Mouse (Mus musculus): ENCODE data around the gene Prkca.

Prkca gene

DNA sequence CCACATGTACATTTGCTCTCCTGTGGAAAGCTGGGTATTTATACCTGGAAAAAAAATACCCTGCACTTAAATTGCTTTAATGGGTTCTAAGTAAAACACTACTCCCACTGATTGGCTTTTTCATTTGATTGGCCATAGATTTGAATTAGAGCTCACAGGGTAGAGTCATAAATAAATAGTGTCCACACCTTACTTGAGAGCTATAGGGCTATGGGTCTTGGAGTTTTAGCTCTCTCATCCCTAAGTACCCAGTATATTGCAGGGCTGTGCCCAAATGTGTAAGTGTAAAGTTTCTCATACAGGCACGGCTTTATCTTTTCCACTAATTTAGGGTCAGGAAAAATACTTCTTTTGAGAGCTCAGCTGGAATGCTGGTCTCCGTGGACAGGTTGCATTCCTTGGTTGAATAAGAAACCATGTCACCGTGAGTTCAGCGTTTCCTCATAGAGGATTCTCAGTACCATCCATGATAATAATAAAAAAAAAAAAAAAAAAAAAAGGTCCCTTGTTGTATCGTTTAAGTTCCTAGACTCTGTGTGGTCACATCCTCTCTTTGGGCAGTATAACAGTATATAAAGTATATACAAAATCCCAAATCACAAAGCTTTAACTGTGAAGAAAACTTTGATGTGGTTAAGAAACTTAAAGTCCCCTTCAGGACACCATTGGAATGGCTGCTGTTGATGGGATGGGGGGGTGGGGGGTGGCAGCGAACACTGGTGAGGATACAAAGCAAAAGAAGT, 82.8 kb downstream of the Prkca start:
- DNase-seq (ENCODE audit: low read depth), result no peak

GRCm38 (mm10) chr11:108259391-108259790, 84.3 kb downstream of the Prkca start:
- no peak for DNase-seq (ENCODE audit: low read depth)

DNA sequence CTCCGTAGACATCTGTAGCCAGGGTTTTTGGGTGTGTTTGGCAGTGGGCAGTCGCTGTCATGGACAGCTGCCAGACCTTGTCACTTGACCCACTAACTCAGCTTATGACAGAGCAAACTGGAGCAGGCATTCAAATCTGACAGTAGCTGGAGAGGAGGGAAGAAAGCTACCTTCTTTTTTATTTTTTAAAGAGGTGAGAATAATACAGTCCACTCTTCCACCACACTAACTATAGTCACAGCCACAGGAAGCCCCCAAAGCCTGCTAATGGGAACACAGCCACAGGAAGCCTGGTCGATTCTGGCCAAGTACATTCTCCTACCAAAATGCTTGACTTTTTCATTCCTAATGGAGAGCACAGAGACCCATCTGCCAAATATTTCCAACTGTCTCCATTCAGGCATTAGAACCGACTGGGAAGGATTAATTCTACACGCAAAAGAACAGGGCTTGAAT, 84.9 kb downstream of the Prkca start:
- DNase-seq (ENCODE audit: low read depth), result no peak

DNA sequence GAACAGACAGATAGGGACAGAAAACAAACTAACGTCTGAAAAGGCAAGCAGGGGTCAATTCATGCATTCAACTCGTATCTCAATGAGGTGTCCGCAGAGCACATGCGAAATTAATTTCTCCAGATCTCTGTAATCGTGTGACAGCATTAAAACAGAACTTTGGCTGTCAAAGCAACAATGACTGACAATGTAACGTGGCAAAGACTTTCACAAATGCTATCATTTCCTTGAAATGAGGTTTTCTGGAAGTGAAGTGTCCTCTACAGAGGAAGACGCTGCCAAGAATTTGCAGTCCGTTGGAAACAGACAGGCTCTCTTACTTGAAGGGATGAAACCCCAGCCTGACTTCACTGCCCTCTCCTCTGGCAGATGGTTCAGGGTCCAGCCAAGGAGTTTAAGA, 85.8 kb downstream of the Prkca start:
- no peak for DNase-seq (ENCODE audit: low read depth)

DNA sequence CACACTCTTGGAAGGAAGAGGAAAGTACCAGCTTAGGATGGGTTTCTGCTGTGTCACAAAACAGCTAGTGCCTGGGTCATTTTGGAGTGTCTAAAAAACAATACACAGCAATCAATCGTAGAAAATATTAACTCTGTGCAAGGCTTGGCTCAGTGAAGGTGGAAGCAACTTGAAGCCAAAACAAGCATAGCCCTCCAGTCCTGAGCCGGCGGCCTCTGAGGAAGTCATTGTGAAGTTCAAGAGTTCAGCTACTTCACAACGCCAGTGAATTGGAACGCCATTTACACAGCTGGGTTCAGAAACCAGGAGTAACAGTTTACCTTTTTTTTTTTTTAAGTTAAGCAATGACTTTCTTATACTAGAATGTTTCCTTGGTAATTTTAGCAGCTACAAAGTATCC, 89.0 kb downstream of the Prkca start:
- no peak for DNase-seq (ENCODE audit: low read depth)

GRCm38 (mm10) chr11:108251924-108252775, 91.6 kb downstream of the Prkca start:
- no peak for DNase-seq (ENCODE audit: low read depth)

DNA sequence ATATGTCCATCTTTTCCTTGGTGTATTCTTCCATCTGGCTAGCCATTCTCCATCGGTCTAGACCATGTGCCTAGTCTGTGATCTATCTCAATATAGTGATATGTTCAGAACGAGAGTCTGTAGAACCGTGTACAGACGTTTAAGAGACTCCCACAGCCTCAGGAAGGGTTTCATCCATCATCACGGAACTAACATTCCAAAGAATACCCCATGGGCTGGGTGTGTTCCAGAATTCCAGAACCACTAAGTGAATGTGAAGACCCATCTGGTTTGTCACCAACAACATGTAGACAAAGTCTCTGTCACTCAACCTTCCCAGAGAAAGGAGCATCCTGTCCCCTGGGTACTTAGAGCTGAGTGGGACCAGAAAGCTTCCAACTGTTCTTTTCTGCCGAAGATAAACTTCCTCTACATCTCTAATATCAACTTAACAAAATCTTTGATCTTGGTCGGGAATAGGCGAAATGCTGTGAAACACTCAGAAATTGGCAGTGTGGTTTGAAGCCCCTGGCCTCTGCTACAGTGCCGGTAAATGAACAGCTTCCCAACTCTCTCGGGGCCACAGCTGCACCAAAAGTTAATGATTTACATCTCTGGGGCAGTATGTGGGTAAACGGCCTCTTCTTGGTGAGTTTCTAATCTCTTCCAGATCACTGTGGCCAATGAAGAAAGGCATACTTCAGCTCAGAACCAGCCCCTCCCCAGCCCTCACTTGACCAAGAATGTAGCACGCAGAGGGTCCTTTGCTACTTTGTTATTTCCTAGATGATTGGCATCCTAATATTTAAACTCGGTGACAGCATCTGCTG, 92.7 kb downstream of the Prkca start:
- DNase-seq (ENCODE audit: low read depth), result no peak

DNA sequence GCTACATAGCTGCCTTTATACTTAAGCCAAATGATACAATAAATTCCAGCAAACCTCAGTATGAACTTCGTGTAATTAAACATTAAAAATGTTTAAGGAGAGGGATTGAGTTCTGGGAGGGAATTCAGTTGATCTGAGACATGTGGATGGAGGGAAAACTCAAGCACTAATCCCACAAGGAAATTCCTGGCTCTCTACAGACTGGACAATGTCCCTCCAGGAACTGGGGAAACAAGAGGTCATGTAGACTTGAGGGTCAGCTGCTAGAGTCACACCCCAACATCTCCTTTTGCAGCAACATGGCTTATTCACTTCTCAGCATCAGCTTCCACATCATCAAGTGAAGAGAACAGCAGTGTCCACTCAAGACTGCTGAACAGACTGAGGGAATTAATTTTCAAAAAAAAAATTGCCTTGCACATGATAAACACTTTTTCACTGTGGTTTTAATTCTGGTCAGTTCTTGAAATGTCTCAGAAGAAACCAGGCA, 93.5 kb downstream of the Prkca start:
- DNase-seq (ENCODE audit: low read depth), result no peak

DNA sequence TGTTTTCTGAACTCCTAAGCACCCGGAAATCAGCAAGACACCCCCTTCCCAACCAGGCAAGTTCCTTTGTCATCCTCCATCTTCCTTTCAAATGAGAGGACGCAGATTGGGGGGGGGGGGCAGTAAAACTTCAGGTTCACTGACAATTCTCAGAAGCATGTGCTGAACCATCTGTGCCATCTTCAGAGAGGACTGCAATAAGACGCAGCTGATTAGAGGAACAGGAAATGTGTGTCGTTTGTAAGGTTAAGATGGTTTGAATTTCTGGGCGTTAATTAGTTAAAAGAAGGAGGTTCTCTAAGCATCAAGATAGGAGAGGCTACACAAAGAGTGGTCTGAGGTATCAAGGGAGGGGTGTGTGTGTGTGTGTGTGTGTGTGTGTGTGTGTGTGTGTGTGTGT, 94.2 kb downstream of the Prkca start:
- no peak for DNase-seq (ENCODE audit: low read depth)

DNA sequence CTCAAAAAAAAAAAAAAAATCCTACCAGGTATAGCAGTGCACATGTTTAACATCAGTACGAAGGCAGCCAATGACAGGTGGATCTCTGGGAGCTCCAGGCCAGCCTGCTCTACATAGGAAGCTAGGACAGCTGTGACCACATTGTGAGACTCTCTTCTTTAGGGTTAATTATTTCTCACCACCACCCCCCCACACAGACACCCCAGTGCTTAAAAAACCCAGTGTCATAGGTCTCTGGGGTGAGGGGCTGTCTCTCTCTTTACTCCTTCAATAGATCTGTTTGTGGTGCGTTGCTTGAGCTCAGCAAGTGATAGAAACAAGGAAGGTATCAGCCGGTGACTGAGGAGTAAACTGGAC, 94.7 kb downstream of the Prkca start:
- DNase-seq (ENCODE audit: low read depth), result no peak

DNA sequence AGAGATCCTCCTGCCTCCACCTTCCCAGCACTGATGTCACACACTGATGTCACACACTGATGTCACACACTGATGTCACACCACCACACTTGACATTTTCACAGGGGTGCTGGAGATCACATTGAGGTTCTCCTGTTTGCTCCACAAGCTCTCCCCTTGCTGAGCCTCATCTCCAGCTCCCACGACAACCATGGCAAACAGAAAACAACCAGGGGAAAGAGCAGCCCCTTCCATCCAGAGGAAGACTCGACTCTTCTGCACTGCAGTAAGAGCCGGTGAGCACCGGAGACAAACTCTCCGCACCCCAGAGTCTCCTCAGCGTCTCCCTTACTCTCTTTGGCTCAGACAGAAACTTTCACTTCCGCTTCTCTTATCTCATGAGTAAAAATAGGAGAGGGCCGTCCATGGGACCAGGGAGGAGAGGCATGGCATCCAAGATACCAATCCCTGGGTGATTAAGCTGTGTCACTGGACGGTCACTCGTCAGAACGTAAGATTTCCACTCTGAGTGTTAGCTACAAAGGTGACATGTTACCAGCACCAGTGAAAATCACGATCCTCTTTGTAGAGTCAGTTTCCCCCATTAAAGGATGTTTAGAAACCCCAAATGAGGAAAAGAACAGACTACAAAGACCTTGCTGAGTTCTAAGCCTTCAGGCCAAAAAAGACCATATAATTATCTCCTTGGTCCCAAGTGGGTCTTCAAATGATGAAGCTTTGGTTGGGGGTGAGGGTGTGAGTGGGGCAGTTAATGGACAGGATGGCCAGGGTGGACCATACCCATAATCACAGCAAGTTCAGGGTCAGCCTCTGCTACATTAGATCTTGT, 95.3 kb downstream of the Prkca start:
- DNase-seq (ENCODE audit: low read depth), result no peak

DNA sequence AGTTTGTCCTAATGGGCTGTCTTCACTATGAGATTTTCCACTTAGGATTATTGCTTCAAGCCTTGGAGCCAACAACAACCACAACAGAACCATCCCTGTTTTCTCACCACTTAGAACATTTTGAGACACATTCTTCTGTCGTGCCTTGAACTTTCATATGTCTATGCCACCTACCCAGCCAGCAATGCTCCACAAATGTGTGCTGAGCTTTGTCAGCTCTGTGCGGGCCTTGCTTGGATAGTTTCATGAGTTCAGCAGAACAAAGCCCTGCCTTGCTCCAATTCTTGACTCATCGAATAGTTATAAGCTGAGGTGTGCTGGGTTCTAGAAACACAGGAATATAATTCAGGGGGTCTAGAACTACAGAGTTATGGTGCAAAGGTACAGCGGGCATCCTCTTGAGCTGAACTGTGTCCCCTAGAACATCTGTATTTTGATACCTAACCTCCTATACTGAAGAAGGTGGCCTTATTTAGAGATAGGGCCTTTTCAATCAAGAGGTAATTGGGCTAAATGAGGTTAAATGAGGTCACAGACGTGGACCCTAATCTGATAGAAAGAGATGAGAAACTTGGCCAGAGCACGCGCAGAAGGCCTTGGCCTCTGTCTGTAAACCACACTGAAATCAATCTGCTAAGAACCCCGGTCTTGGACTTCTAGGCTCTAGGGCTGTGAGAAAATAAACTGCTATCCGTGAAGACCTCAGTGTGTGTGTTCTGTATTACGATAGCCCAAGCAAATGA, 96.4 kb downstream of the Prkca start:
- DNase-seq (ENCODE audit: low read depth), result no peak

DNA sequence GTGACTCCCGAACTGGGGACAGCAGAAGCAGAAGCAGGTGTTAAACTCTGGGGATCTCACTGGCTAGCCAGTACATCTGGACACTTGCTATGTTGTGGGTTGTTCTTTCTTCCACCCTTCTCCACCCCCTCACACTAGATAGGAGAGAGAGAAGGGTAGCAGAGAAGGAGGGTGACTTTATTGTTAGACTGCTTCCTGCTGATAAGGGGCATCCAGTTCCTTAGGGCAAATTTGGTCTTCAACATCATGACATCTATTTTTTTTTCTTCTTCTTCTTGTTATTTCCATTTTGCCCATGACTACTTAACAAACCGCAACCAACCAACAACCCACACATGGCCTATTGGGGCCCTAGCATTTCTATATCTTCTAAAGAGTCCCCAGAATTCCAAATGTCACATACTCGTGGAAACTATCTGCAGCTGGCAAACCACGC, 97.4 kb downstream of the Prkca start:
- no peak for DNase-seq (ENCODE audit: low read depth)

DNA sequence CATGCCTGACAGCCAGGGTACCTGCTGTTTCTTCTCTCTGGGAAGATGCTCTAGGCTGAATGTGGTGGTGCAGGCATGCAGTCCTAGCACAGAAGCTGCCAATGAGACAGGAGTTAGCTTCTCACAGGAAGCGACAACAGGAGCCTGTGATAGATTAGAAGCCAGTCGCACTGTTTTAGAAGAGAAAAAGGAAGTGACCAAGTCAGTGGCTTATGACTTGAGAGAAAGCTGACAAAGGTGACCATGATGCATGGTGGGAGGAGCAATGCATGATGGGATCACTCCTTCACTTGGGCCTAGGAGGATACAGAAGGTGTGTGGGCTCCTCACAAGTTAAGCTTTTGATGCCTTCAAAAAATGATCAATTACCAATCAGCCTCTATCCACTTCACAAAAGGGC, 99.5 kb downstream of the Prkca start:
- DNase-seq (ENCODE audit: low read depth), result no peak

DNA sequence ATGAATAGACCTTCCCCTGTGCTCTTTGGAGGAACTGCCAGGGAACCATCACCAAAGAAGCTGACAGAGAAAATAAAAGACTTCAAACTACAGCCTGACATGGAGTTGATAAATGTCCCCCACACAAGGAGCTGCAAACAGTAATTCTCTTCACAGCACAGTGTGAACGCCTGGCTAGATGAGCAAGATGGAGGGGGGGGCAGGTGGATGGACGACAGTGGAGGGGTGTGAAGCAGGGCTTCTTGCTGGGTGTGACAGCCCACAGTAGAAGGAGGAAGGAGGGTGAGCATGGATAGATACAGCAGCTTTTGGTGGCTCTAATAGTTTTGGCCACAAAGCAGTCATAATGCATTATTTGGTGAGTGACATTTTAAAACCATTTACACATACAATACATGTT, 100.1 kb downstream of the Prkca start:
- DNase-seq (ENCODE audit: low read depth), result no peak

DNA sequence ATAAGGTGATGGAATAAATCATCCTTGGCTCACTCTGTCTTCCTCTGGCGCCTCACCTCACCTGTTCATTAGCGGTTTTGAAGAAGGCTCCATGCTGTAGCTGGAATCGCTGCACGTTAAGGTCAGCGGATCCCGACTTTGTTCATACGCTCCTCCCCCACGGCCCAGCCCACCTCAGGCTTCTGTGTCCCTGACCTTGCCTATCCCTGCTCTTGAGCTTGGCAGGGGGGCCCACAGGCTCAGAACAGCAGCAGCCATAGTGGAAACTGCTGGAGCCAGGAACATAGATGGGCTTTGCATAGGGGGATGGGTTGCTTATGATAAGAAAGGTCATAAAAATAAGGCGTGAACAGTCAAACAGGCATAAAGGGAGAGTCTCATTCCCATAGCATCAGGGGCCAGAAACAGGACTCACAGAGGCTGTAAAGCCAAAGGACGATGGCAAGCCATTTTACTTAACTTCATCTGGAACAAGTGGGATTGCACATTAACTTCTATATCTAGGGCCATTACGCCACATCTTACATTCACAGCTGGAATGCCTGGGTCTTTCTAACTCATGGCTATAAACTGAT, 102.7 kb downstream of the Prkca start:
- DNase-seq (ENCODE audit: low read depth), result no peak

DNA sequence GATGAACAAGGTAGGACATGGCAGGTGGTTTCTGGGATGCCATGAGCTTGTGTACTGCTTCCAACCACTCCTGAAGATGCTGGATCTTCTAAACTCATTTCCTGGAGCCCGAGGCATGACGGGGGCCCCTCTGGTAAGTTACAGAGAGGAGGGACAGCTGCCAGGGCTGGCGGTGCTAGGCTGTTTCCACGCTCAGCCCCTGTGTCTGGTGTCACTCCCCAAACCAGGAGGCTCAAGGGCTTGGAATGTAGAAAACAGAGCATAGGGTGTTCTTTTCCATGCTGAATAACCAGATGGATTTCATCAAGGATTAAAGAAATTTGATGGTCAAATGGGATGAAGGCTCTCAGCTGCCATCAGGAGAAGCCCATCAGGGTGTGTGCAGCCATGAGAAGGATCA, 104.6 kb downstream of the Prkca start:
- DNase-seq (ENCODE audit: low read depth), result no peak

DNA sequence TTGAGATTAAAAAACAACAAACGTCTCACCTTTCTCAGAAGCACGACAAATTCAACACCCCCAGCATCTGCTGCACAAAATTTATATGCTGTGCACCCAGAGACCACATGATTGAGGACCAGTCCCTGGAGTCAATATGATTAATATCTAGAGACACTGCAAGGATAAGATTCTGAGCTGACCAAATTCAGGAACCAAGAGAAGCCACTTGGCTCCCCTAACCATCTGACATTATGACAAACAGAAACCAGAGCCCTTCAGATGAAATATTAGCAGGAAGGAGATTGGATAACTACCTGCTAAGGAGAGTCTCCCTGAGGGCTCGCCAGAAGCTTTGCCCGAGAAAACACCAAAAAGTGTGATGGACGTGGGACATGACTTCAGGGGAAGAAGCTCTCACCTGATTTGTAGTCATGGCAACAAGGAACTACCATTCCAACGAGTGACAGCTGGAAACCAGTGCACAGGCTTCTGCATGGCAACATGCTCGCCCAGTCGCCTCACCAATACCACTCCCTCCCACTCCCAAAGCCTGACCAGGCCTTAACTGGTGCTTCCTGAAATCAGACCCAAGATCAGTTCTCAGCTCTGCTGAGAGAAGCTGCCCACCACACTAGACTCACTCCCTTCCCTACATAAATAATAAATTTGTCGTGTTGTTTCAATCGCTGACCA, 106.8 kb downstream of the Prkca start:
- DNase-seq (ENCODE audit: low read depth), result no peak

- no peak for DNase-seq (ENCODE audit: low read depth)
Observed at GRCm38 (mm10) chr11:108236195-108236594, 107.5 kb downstream of the Prkca start.
